Mouse (Mus musculus): ENCODE measurements at regions not wholly inside any gene's neighbourhood (a gene's known extent, or its start where the extent isn't known, plus 50 kb on each side); places are given as distances from the start of the nearest gene placed in this dataset.
A peak's percentile ranks its signal among the peaks of the same experiment; 100 is the strongest.

GRCm38 (mm10) chr19:14343890-14344289 is 254.0 kb downstream of the Tle4 start:
- no peak for DNase-seq (ENCODE audit: low spot score)

- DNase-seq (ENCODE audit: low spot score): no peak
Observed at GRCm38 (mm10) chr19:14344467-14344866, 253.4 kb downstream of the Tle4 start.

- DNase-seq (ENCODE audit: low spot score): no peak
Observed at GRCm38 (mm10) chr19:14347026-14347425, 250.8 kb downstream of the Tle4 start.

GRCm38 (mm10) chr19:14347429-14347828 is 250.4 kb downstream of the Tle4 start:
- DNase-seq (ENCODE audit: low spot score): no peak

GRCm38 (mm10) chr19:14349753-14350152 is 248.1 kb downstream of the Tle4 start:
- no peak for DNase-seq (ENCODE audit: low spot score)

- no peak for DNase-seq (ENCODE audit: low spot score)
Observed at GRCm38 (mm10) chr19:14351728-14352340, 246.0 kb downstream of the Tle4 start.

- no peak for DNase-seq (ENCODE audit: low spot score)
Observed at GRCm38 (mm10) chr19:14352551-14352950, 245.3 kb downstream of the Tle4 start.

- no peak for DNase-seq (ENCODE audit: low spot score)
Observed at GRCm38 (mm10) chr19:14353151-14353550, 244.7 kb downstream of the Tle4 start.

- DNase-seq (ENCODE audit: low spot score): no peak
Observed at GRCm38 (mm10) chr19:14355128-14355527, 242.7 kb downstream of the Tle4 start.

- no peak for DNase-seq (ENCODE audit: low spot score)
Observed at GRCm38 (mm10) chr19:14355946-14356345, 241.9 kb downstream of the Tle4 start.

GRCm38 (mm10) chr19:14360611-14361010 is 237.2 kb downstream of the Tle4 start:
- no peak for DNase-seq (ENCODE audit: low spot score)

GRCm38 (mm10) chr19:14369098-14369604 is 228.7 kb downstream of the Tle4 start:
- no peak for DNase-seq (ENCODE audit: low spot score)

GRCm38 (mm10) chr19:14371360-14371759 is 226.5 kb downstream of the Tle4 start:
- no peak for DNase-seq (ENCODE audit: low spot score)

GRCm38 (mm10) chr19:14373996-14374395 is 223.9 kb downstream of the Tle4 start:
- no peak for DNase-seq (ENCODE audit: low spot score)

GRCm38 (mm10) chr19:14380898-14381297 is 217.0 kb downstream of the Tle4 start:
- no peak for DNase-seq (ENCODE audit: low spot score)

- DNase-seq (ENCODE audit: low spot score): peak; percentile 7
Observed at GRCm38 (mm10) chr19:14387796-14388195, 210.1 kb downstream of the Tle4 start.

GRCm38 (mm10) chr19:14388539-14388938 is 209.3 kb downstream of the Tle4 start:
- no peak for DNase-seq (ENCODE audit: low spot score)

- DNase-seq (ENCODE audit: low spot score): peak; percentile 3
Observed at GRCm38 (mm10) chr19:14389881-14390837, 207.7 kb downstream of the Tle4 start.

GRCm38 (mm10) chr19:14390914-14391313 is 206.9 kb downstream of the Tle4 start:
- no peak for DNase-seq (ENCODE audit: low spot score)

Data from heart, adult 8-10 months (tissue).